Mouse (Mus musculus) thymus, adult 2 months (tissue): Measurements from ENCODE around the gene Kmt2a. TPM values are rescaled to one million over a fixed set of nuclear protein-coding genes. Genes with fewer than 3 reads are reported as not detected.

ENCODE experiments used
- DNase-seq: peaks from one replicate; pipeline ENCODE4 v3.0.0; 2021
- H3K27ac ChIP-seq: fragments of 200-500 bp; 2 replicates; pipeline ENCODE4 v1.5.1; 2012; ENCODE audit warnings: low read length, control low read depth; ENCODE audit not compliant: control insufficient read depth, insufficient read depth
- H3K27me3 ChIP-seq: fragments of 200-500 bp; 2 replicates; pipeline ENCODE4 v1.6.1; 2012; ENCODE audit warnings: mild to moderate bottlenecking, low read length, moderate library complexity, mixed read lengths; ENCODE audit not compliant: control insufficient read depth, insufficient read depth
- H3K36me3 ChIP-seq: fragments of 200-500 bp; 2 replicates; pipeline ENCODE4 v1.6.1; 2012; ENCODE audit warnings: mild to moderate bottlenecking, low read length, moderate library complexity; ENCODE audit not compliant: control insufficient read depth, insufficient read depth
- H3K4me1 ChIP-seq: fragments of 200-500 bp; replicated peaks from 2 replicates; pipeline ENCODE4 v1.6.1; 2012; ENCODE audit warnings: low read length; ENCODE audit not compliant: control insufficient read depth, insufficient read depth
- H3K4me3 ChIP-seq: fragments of 200-500 bp; 2 replicates; pipeline ENCODE4 v1.5.1; 2012; ENCODE audit warnings: mild to moderate bottlenecking, low read length, control low read depth, moderate library complexity; ENCODE audit not compliant: control insufficient read depth, insufficient read depth
- CTCF ChIP-seq: fragments of 200-500 bp; IDR thresholded peaks from 2 replicates; pipeline ENCODE4 v1.5.1; 2012; ENCODE audit warnings: mild to moderate bottlenecking, control low read depth, low read length, moderate library complexity, borderline replicate concordance; ENCODE audit not compliant: control insufficient read depth, poor library complexity, insufficient read depth; ENCODE audit errors: extremely low read depth
- POLR2A ChIP-seq: fragments of 200-500 bp; IDR thresholded peaks from 2 replicates; pipeline ENCODE4 v1.6.1; 2012; ENCODE audit warnings: mild to moderate bottlenecking, low read length, control low read depth, moderate library complexity; ENCODE audit not compliant: control insufficient read depth, poor library complexity, insufficient read depth; ENCODE audit errors: extremely low read depth
- WGBS: fragments of 180-500 bp; shearing (Covaris S2); methylation state at CpG from one replicate; pipeline ENCODE4 v1.1.7; 2018; 5-methylcytosine and 5-hydroxymethylcytosine counted together
- polyA plus RNA-seq: library from polyadenylated mRNA; depleted of rRNA; stranded (reverse); fragments of >200 nt; gene quantifications from 2 replicates; pipeline ENCODE4 v1.2.3, GENCODE M21; 2012; rRNA removed

Kmt2a gene
- polyA plus RNA-seq, result 71.4 and 81.9 TPM in 2 replicates

DNA sequence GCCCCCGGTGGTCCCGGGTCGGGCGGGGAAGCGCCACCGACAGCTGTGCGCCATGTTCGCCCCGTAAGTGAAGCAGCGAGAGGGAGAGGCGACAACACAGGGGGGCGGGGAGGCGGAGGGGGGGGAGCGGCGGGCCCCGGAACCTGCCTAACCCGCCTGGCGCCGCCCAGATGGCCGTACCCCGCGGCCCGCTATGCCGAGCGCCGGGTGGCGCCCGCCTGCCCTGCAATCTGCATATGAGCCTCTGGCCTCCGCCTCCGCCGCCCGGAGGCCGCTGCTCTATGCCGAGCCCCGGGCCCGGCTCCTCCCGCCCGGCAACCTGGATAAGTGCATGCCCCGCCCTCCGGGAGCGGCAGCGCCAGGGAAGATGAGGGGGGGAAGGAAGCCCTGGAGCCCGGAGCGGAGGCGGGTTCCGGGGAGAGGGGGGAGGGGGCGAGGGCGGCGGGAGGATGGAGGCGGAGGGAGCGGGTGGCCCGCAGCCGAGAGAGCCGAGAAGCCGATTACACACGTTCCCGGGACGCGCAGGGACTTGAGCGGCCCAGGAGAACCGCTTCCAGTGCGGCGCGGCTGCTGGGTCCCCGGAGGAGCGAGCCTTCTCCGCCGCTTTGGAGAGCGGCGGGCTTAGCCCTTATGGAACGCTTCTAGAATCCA, at the start of gene Kmt2a:
Gene Kmt2a (minus strand): TSS at position 76 of the 651 bp plus-strand sequence.
- TF ChIP-seq CTCF (peak; percentile 35; the same call in 1 of the 2 replicates), POLR2A (0 out of 2 replicates have a peak, but pooled peaks have one; percentile 43)
- Histone ChIP-seq H3K27me3 (no peaks in the 10 kb centered on the region), H3K27ac (peak within 1 kb of the TSS; percentile 91), H3K4me3 (peak within 1 kb of the TSS; percentile 95), H3K36me3 (no peaks in the 10 kb centered on the region; the same call in 1 of the 2 replicates), H3K4me1 (peaks cover 19% of the 10 kb centered on the region)
- DNase-seq, result peak; percentile 95
- under 1% methylated on average over 55 of the region's 71 CpGs for WGBS

DNA sequence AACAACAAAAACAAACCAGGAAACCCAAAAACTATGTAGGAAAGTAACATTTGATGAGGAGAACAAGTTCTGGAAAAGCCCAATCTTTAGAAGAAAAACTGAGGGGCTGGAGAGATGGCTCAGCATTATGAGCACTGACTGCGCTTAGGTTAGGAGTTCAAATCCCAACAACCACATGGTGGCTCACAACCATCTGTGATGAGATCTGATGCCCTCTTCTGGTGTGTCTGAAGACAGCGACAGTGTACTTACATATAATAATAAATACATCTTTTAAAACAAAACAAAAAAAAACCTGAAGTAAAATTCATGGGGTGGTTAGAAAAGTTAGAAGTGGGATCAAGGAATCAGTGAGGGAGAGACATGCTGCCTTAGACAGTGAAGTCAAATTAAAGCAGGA, 40.4 kb upstream of the Kmt2a start:
- TF ChIP-seq POLR2A (no peak), CTCF (no peak)
- DNase-seq, result no peak
- Histone ChIP-seq H3K4me3 (no peak overlapping the region), H3K27me3 (no peaks in the 10 kb centered on the region), H3K27ac (no peak overlapping the region), H3K4me1 (0 out of 2 replicates have a peak, but pooled peaks cover 2% of the 10 kb centered on the region), H3K36me3 (no peaks in the 10 kb centered on the region)
- 83% methylated on average over 2 of the region's 2 CpGs for WGBS

DNA sequence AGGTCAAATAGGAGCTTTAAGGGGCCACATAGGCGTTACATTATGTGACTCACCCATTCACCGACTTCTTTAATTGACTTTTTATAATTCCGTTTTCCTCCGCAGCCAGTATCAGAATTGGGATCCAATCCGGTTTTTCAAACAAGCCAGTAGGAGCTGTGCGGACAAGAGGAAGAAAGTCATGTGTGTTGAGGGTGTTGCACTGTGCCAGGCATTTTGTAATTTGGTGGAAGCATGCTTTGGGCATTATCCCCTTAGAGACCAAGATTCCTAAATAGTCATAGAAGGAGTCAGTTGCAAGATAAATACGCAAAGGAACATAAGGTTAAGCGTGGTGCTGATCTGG, 40.0 kb upstream of the Kmt2a start:
- no peak for TF ChIP-seq CTCF
- Histone ChIP-seq H3K4me3 (peak overlapping the region; percentile 8; the same call in 1 of the 2 replicates), H3K27me3 (no peaks in the 10 kb centered on the region), H3K4me1 (0 out of 2 replicates have a peak, but pooled peaks cover 2% of the 10 kb centered on the region), H3K36me3 (no peaks in the 10 kb centered on the region), H3K27ac (no peak overlapping the region; the same call in 1 of the 2 replicates)
- no peak for DNase-seq
- WGBS, result 2% methylated on average over 8 of the region's 8 CpGs

DNA sequence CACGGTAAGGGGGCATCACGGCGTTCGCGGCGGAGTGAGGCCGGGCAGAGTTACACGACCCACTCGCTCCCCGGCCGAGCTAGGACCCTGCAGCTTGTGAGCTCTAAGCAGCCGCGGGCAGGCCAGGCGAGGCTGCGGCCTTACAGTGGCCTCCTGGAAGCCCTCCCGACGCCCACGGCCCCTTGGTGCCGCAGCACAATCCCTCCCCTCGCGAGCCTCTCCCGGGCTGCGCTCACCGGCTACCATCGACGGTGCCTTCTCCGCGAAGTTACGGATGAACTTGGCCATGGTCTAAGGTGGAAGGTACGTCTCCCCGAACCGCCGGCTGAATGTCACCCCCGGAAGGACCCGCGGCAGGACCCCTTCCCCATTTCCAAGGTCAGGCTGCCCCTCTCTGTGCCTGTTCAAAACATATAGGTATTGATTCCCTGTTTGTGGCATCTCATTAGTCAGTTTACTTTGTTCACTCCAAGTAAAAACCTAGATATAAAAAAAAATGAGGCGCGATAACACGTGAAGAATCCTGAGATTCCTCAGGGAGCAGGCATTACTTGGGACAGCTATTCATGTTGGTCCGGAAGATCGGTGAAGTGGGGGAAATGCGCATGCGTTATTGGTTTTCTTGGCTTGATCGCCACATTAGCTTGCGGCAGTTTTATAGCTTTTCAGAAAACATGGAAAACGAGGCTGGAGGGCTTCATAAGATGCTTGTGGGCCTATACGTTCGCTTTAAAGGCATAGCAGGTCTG, 39.5 kb upstream of the Kmt2a start, which contains the start of gene Atp5l:
Gene Atp5l (minus strand): TSS at position 369 of the 749 bp plus-strand sequence.
- TF ChIP-seq CTCF, result peak; percentile 45; the same call in 1 of the 2 replicates
- peak; percentile 69 for TF ChIP-seq POLR2A
- DNase-seq, result peak; percentile 85
- H3K4me1 ChIP-seq, result 0 out of 2 replicates have a peak, but pooled peaks cover 2% of the 10 kb centered on the region
- H3K4me3 ChIP-seq, result peak within 1 kb of the TSS; percentile 95
- no peaks in the 10 kb centered on the region for H3K27me3 ChIP-seq
- peak within 1 kb of the TSS; percentile 14 for H3K27ac ChIP-seq
- under 1% methylated on average over 48 of the region's 48 CpGs for WGBS
- H3K36me3 ChIP-seq, result no peaks in the 10 kb centered on the region

DNA sequence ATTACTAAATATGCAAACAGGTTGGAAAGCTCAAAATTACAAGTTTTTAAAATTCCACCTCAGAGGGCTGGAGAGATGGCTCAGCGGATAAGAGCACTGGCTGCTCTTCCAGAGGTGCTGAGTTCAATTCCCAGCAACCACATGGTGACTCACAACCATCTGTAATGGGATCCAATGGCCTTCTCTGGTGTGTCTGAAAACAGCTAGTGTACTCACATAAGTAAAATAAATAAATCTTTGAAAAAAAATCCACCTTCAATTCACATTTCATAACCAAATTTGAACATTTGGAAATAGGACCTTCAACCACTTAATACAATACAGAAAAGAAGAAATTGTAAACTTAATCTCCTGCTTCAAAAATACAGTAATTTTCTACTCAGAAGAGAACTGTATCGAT, 38.5 kb upstream of the Kmt2a start:
- TF ChIP-seq CTCF (no peak), POLR2A (no peak)
- 46% methylated on average over 2 of the region's 2 CpGs for WGBS
- no peak overlapping the region for H3K27ac ChIP-seq

DNA sequence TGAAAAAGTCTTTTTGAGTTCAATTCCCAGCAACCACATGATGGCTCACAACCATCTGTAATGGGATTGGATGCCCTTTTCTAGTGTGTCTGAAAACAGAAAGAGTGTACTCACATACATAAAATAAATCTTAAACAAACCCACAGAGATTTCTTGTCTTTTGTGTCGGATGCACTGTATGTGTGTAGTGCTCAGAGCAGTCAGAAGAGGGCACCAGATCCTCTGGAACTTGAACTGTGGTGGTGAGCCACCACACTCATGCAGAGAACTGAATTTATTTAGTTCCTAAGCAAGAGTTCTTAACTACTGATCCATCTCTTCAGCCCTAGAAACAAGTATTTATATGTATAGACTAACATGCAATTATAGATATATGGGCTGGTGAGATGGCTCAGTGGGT, 35.1 kb upstream of the Kmt2a start:
- Histone ChIP-seq H3K27ac (no peak overlapping the region), H3K27me3 (no peaks in the 10 kb centered on the region), H3K4me3 (no peak overlapping the region), H3K4me1 (peaks cover 4% of the 10 kb centered on the region; the same call in 1 of the 2 replicates), H3K36me3 (peaks cover 11% of the 10 kb centered on the region)
- TF ChIP-seq CTCF (no peak), POLR2A (no peak)
- 32% methylated on average over 1 of the region's 1 CpGs for whole genome bisulfite sequencing
- DNase-seq, result peak; percentile 66

More for the DNA sequence above, 38.5 kb upstream of the Kmt2a start:
- peaks cover 3% of the 10 kb centered on the region; the same call in 1 of the 2 replicates for H3K4me1 ChIP-seq
- no peak for DNase-seq
- H3K4me3 ChIP-seq, result peak overlapping the region; percentile 95; the same call in 1 of the 2 replicates
- no peaks in the 10 kb centered on the region for H3K36me3 ChIP-seq
- no peaks in the 10 kb centered on the region for H3K27me3 ChIP-seq

DNA sequence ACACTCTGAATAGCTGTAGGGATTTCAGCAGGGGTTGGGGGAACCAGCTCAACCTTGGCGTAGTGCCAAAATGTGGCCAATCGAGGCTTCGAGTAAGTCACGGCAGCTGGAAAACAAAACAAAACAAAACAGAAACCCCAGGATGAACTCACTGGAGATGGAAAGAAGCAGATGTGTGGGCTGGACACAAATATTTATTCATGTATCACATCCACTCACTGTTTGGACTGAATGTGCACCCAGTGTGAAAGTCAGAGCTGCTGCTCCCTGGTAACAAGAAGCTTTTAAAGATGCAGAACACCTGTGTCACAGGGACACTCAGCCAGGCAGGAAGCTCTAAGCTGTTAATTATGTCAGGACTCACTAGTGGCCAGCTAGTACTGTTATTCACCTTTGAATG, 33.6 kb upstream of the Kmt2a start:
- H3K27ac ChIP-seq, result no peak overlapping the region
- WGBS, result 30% methylated on average over 4 of the region's 4 CpGs
- H3K36me3 ChIP-seq, result peaks cover 15% of the 10 kb centered on the region
- H3K4me3 ChIP-seq, result no peak overlapping the region
- peaks cover 4% of the 10 kb centered on the region; the same call in 1 of the 2 replicates for H3K4me1 ChIP-seq
- no peak for DNase-seq
- H3K27me3 ChIP-seq, result no peaks in the 10 kb centered on the region
- no peak for TF ChIP-seq CTCF
- no peak for TF ChIP-seq POLR2A
